Mouse (Mus musculus): Measurements from ENCODE around the gene Henmt1.

DNA sequence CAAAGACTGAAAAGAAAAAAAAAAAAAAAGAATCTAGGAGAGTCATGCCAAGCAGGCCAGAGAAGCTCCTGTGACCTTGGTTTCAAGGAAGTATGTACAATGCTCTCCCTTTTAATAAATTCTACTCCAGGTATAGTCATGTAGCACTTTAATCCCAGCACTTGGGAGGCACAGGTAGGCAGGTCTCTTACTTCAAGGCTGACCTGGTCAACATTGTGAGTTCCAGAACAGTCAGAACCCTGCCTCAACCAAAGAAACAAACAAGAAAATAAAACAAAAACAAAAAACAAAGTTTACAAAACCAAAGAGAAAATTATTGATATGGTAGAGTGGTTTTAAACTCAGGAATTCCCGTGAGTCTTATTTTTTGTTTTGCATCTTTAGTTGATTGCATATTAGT, 49.8 kb upstream of the Henmt1 start, which contains the start of gene Fndc7:
- TF ChIP-seq USF1 (IDR thresholded peaks at IDR 0.05; ENCODE audit: low read depth, low read length) (no peak), CTCF (IDR thresholded peaks at IDR 0.05 in 2 of 3, conservative IDR thresholded peaks at IDR 0.05 in 1 of 3; ENCODE audit: control insufficient read depth in 1 of 3, insufficient read depth in 1 of 3, low read depth in 2 of 3, low read length in 3 of 3, poor library complexity in 1 of 3, severe bottlenecking in 1 of 3) (no peak), GATA1 (IDR thresholded peaks at IDR 0.05; ENCODE audit: low read depth, low read length) (no peak), POLR2A (IDR thresholded peaks at IDR 0.05; ENCODE audit: control insufficient read depth in 1 of 2, insufficient read depth in 1 of 2, low read depth in 1 of 2, low read length in 2 of 2, poor library complexity in 1 of 2) (no peak), EP300 (IDR thresholded peaks at IDR 0.05; ENCODE audit: low read depth in 1 of 2, low read length in 2 of 2) (no peak), MXI1 (IDR thresholded peaks at IDR 0.05; ENCODE audit: low read depth, low read length) (no peak), ZNF384 (IDR thresholded peaks at IDR 0.05; ENCODE audit: low read depth, low read length) (no peak)
